Mouse (Mus musculus): ENCODE measurements around the gene Irf9. TPM values are rescaled to one million over a fixed set of nuclear protein-coding genes. Genes with fewer than 3 reads are reported as not detected.

The Irf9 gene
- total and polyA plus RNA-seq, 3 experiments, result 8.5 to 14.8 TPM; not detected in 1

DNA sequence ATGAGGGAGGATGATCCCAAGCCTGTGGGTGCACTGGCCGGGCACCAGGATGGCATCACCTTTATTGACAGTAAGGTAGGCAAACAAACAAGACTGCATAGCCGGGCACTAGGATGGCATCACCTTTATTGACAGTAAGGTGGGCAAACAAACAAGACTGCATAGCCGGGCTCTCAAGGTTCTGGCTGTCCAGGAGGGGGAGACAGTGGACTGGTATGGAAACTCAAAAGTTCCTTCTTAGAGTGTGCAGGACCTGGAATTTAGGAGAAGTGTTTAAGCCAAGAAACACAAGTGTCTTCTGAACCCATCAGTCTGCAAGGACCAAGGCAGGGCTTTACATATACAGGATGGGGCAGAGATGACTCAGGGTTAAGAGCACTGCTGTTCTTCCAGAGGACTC, 37.6 kb upstream of the Irf9 start:
- Histone ChIP-seq H3K27me3 (ENCODE audit: control insufficient read depth in 1 of 2, insufficient read depth in 2 of 2, low read length in 2 of 2) (no peaks in the 10 kb centered on the region), H3K4me1 (ENCODE audit: control insufficient read depth in 1 of 2, insufficient read depth in 2 of 2, low read length in 2 of 2) (peaks cover 3 to 12% of the 10 kb centered on the region in 2 experiments), H3K36me3 (ENCODE audit: control insufficient read depth in 1 of 2, insufficient read depth in 2 of 2, low read length in 2 of 2) (peaks cover 0 to 4% of the 10 kb centered on the region in 2 experiments; a peak in 2 of 4 replicates), H3K4me3 (ENCODE audit: control insufficient read depth in 1 of 2, insufficient read depth in 1 of 2, low read depth in 2 of 2, low read length in 2 of 2) (no peak overlapping the region), H3K9ac (ENCODE audit: control insufficient read depth, low read depth, low read length, poor library complexity, severe bottlenecking) (no peak overlapping the region), H3K79me2 (ENCODE audit: control insufficient read depth, insufficient read depth, low read length, poor library complexity) (no peaks in the 10 kb centered on the region; the same call in 1 of the 2 replicates), H3K9me3 (replicated peaks; ENCODE audit: insufficient read depth, low read length) (no peaks in the 10 kb centered on the region), H3K27ac (ENCODE audit: control insufficient read depth, low read depth, low read length) (no peak overlapping the region)
- TF ChIP-seq CHD2 (IDR thresholded peaks at IDR 0.05; ENCODE audit: low read length) (no peak), MXI1 (IDR thresholded peaks at IDR 0.05; ENCODE audit: low read depth, low read length) (no peak), ZC3H11A (IDR thresholded peaks at IDR 0.05; ENCODE audit: low read depth, low read length) (peak; percentile 30; the same call in 1 of the 2 replicates), CTCF (IDR thresholded peaks at IDR 0.05 in 2 of 3, conservative IDR thresholded peaks at IDR 0.05 in 1 of 3; ENCODE audit: control insufficient read depth in 1 of 3, insufficient read depth in 1 of 3, low read depth in 2 of 3, low read length in 3 of 3, poor library complexity in 1 of 3, severe bottlenecking in 1 of 3) (peak in 2 of 3 experiments; percentile 36 to 41; a peak in 4 of 6 replicates), SMC3 (IDR thresholded peaks at IDR 0.05; ENCODE audit: low read depth, low read length) (peak; percentile 40), RAD21 (IDR thresholded peaks at IDR 0.05; ENCODE audit: low read depth, low read length) (peak; percentile 31), POLR2AphosphoS5 (IDR thresholded peaks at IDR 0.05; ENCODE audit: borderline replicate concordance, low read depth, low read length) (no peak)
- no peak for DNase-seq (ENCODE audit: low read depth, low spot score)

DNA sequence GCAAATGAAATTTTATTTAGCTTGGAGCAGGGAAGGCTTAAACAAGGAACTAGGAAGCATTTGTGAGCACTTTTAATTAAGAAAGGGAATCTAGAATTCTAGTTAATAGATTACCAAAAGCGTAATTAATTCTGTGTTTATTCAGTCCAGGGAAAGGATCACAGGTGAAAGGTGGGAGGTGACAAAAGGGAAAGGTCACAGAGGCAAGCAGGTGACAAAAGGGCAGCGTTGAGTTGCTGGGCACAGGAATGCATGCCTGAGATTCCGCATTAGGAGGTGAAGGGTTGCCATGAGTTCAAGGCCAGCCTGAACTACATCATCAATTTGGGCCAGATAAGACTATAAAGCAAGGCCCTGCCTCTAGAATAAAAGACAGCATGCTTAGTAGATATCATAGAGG, 35.9 kb upstream of the Irf9 start:
- no peaks in the 10 kb centered on the region for H3K9me3 ChIP-seq (replicated peaks; ENCODE audit: insufficient read depth, low read length)
- no peaks in the 10 kb centered on the region for H3K79me2 ChIP-seq (ENCODE audit: control insufficient read depth, insufficient read depth, low read length, poor library complexity)
- DNase-seq (ENCODE audit: low read depth, low spot score), result no peak
- no peak overlapping the region for H3K9ac ChIP-seq (ENCODE audit: control insufficient read depth, low read depth, low read length, poor library complexity, severe bottlenecking)
- no peaks in the 10 kb centered on the region for H3K27me3 ChIP-seq (ENCODE audit: control insufficient read depth in 1 of 2, insufficient read depth in 2 of 2, low read length in 2 of 2)
- no peak for TF ChIP-seq MAZ (IDR thresholded peaks at IDR 0.05; ENCODE audit: low read depth, low read length)
- no peak for TF ChIP-seq CTCF (IDR thresholded peaks at IDR 0.05 in 2 of 3, conservative IDR thresholded peaks at IDR 0.05 in 1 of 3; ENCODE audit: control insufficient read depth in 1 of 3, insufficient read depth in 1 of 3, low read depth in 2 of 3, low read length in 3 of 3, poor library complexity in 1 of 3, severe bottlenecking in 1 of 3)
- no peak for TF ChIP-seq UBTF (IDR thresholded peaks at IDR 0.05; ENCODE audit: borderline replicate concordance, insufficient read depth, low read depth, low read length)
- no peak for TF ChIP-seq MXI1 (IDR thresholded peaks at IDR 0.05; ENCODE audit: low read depth, low read length)
- TF ChIP-seq MEF2A (IDR thresholded peaks at IDR 0.05; ENCODE audit: extremely low read depth, insufficient replicate concordance, low read depth, low read length, poor library complexity, severe bottlenecking), result no peak
- no peak for TF ChIP-seq RAD21 (IDR thresholded peaks at IDR 0.05; ENCODE audit: low read depth, low read length)
- no peak for TF ChIP-seq MAX (IDR thresholded peaks at IDR 0.05; ENCODE audit: low read length)
- no peak for TF ChIP-seq USF1 (IDR thresholded peaks at IDR 0.05; ENCODE audit: low read depth, low read length)
- no peak for TF ChIP-seq NELFE (IDR thresholded peaks at IDR 0.05; ENCODE audit: low read depth, low read length)
- TF ChIP-seq CHD1 (IDR thresholded peaks at IDR 0.05; ENCODE audit: low read depth, low read length), result no peak
- no peak for TF ChIP-seq HCFC1 (IDR thresholded peaks at IDR 0.05; ENCODE audit: low read depth, low read length)
- TF ChIP-seq EP300 (IDR thresholded peaks at IDR 0.05; ENCODE audit: low read depth in 1 of 2, low read length in 2 of 2), result no peak
- no peak for TF ChIP-seq SMC3 (IDR thresholded peaks at IDR 0.05; ENCODE audit: low read depth, low read length)
- TF ChIP-seq MYB (IDR thresholded peaks at IDR 0.05; ENCODE audit: low read depth, low read length), result no peak
- no peak for TF ChIP-seq NRF1 (IDR thresholded peaks at IDR 0.05; ENCODE audit: insufficient read depth, low read depth, low read length, poor library complexity, severe bottlenecking)
- no peak overlapping the region for H3K27ac ChIP-seq (ENCODE audit: control insufficient read depth, low read depth, low read length)
- peaks cover 5 to 8% of the 10 kb centered on the region in 2 experiments for H3K4me1 ChIP-seq (ENCODE audit: control insufficient read depth in 1 of 2, insufficient read depth in 2 of 2, low read length in 2 of 2)
- peaks cover 0 to 3% of the 10 kb centered on the region in 2 experiments; a peak in 2 of 4 replicates for H3K36me3 ChIP-seq (ENCODE audit: control insufficient read depth in 1 of 2, insufficient read depth in 2 of 2, low read length in 2 of 2)
- no peak overlapping the region for H3K4me3 ChIP-seq (ENCODE audit: control insufficient read depth in 1 of 2, insufficient read depth in 1 of 2, low read depth in 2 of 2, low read length in 2 of 2)

All from MEL (cell line).